Mouse (Mus musculus) lung, adult 2 months (tissue): ENCODE results near the gene Sfxn5.

ENCODE experiments used
- CTCF ChIP-seq: fragments of 200-500 bp; IDR thresholded peaks from 2 replicates; pipeline ENCODE4 v1.5.1; 2011; ENCODE audit warnings: mild to moderate bottlenecking, low read length, control low read depth; ENCODE audit not compliant: insufficient read depth
- POLR2A ChIP-seq: fragments of 200-500 bp; IDR thresholded peaks from 2 replicates; pipeline ENCODE4 v1.6.1; 2011; ENCODE audit warnings: low read depth, mild to moderate bottlenecking, control low read depth, low read length, borderline replicate concordance; ENCODE audit errors: extremely low read depth

DNA sequence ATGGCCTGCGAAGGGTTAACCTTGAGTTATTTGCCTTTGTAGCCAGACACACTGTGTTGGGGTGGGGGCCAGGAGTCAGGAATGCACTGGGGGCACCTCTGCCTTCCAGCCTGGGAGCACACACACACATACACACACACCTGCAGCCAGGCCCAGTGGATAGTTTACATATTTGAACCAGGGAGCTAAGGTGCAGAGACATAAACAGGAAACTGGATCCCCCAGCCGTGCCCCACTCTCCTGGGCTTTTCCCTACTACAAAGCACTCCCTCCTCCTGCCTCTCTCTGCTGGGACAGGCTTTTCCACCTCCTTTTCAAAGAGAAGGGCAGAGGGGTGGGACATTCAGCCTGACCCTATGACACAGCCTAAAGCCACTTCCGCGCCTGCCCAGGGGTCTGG, 112.3 kb downstream of the Sfxn5 start:
- no peak for TF ChIP-seq CTCF
- TF ChIP-seq POLR2A = no peak
